Mouse (Mus musculus): Measurements from ENCODE around the gene Mcu. TPM values are rescaled to one million over a fixed set of nuclear protein-coding genes. Genes with fewer than 3 reads are reported as not detected.

The Mcu gene
- polyA plus RNA-seq, 1 experiment from 2014 or later = 19.5 TPM

DNA sequence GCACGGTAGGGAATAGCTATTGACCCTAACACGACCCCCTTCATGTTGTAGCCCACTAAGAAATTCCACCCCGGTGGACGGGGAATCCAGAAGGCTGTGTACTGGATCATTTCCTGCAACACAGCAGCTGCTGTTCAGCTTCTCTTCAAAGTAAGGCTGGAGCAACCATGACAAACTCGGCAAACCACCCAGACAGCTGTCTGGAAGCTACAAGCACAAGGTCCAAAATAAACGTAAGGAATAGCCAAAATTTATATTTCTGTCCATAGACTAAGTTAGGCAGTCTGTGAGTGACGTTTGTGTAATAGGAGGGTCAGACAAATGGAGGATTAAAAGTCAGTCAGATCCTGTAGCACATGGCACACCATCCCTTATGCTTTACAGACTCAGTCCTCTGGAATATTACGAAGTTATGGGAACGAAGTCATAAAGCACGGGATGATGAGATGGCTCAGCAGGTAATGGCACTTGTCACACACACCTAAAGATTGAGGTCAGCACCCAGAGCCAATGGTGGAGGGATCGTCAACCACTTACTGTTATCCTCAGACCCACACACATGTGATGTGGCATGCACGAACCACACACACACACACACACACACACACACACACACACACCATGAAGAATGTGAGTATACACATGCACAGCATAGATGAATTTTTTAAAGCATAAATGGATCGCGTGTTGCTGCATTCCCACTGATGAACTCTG lies 105.6 kb downstream of the Mcu start:
- Histone ChIP-seq H3K36me3 (ENCODE audit: control insufficient read depth, insufficient read depth, low read length) (no peaks in the 10 kb centered on the region), H3K9me3 (replicated peaks; ENCODE audit: control insufficient read depth, low read length) (no peaks in the 10 kb centered on the region), H3K4me2 (ENCODE audit: low read length) (no peak overlapping the region), H3K4me3 (ENCODE audit: low read depth, low read length) (no peak overlapping the region), H3K27ac (ENCODE audit: low read depth, low read length) (no peak overlapping the region), H3K4me1 (ENCODE audit: control insufficient read depth, insufficient read depth, low read length) (peaks cover 8% of the 10 kb centered on the region), H3K27me3 (replicated peaks; ENCODE audit: control insufficient read depth, insufficient read depth, low read length) (no peaks in the 10 kb centered on the region), H3K9ac (ENCODE audit: low read length) (no peak overlapping the region)
- ATAC-seq (no peak), DNase-seq (ENCODE audit: low spot score) (no peak)
- WGBS = 86% methylated on average over 14 of the region's 14 CpGs

DNA sequence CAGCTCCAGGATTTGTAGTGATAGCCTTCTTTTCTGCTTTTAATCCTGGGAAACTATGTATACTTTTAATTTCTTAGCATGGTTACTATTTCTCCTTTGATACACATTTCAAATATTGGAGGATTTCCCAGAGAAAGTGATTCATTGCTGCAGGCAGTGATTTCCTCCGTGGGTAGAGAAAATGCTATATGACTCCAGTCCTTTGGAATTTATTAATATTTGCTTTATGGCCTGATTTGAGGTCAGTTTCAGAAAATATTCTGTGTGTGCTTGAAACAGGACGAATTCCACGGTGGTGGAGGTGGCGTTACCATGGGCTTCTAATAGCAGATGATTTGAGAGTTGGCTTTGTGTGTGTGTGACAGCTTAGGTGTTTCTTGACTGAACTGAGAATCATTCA lies 107.3 kb downstream of the Mcu start:
- no peaks in the 10 kb centered on the region for H3K9me3 ChIP-seq (replicated peaks; ENCODE audit: control insufficient read depth, low read length)
- H3K36me3 ChIP-seq (ENCODE audit: control insufficient read depth, insufficient read depth, low read length) = no peaks in the 10 kb centered on the region
- no peak overlapping the region for H3K9ac ChIP-seq (ENCODE audit: low read length)
- H3K4me1 ChIP-seq (ENCODE audit: control insufficient read depth, insufficient read depth, low read length) = peaks cover 8% of the 10 kb centered on the region
- no peak overlapping the region for H3K4me2 ChIP-seq (ENCODE audit: low read length)
- 92% methylated on average over 4 of the region's 4 CpGs for WGBS
- H3K27ac ChIP-seq (ENCODE audit: low read depth, low read length) = no peak overlapping the region
- H3K4me3 ChIP-seq (ENCODE audit: low read depth, low read length) = no peak overlapping the region
- no peaks in the 10 kb centered on the region for H3K27me3 ChIP-seq (replicated peaks; ENCODE audit: control insufficient read depth, insufficient read depth, low read length)
- DNase-seq (ENCODE audit: low spot score) = no peak
- ATAC-seq = no peak

DNA sequence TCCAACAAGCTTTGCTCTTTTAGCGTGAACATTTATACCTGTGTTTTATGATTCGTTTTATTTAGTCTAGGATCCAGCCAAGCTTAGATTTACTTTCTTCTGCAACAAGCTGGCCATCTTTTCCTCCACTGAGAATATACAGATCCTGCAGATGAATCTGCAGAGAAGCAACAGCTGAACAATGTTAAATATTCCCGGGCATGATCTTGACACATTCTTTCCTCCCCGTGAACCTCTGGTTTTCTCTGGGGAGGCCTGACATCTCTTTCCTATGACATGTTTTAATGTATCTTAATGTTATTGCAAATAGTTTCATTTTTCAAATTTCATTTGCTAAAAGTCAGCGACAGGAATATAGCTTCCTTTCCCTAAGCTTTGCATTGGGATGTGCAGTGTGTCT lies 109.8 kb downstream of the Mcu start:
- H3K4me3 ChIP-seq (ENCODE audit: low read depth, low read length) = no peak overlapping the region
- peaks cover 8% of the 10 kb centered on the region for H3K4me1 ChIP-seq (ENCODE audit: control insufficient read depth, insufficient read depth, low read length)
- H3K27ac ChIP-seq (ENCODE audit: low read depth, low read length) = no peak overlapping the region
- H3K36me3 ChIP-seq (ENCODE audit: control insufficient read depth, insufficient read depth, low read length) = no peaks in the 10 kb centered on the region
- ATAC-seq (no peak), DNase-seq (ENCODE audit: low spot score) (no peak)
- no peak overlapping the region for H3K4me2 ChIP-seq (ENCODE audit: low read length)
- 88% methylated on average over 5 of the region's 5 CpGs for WGBS
- no peak overlapping the region for H3K9ac ChIP-seq (ENCODE audit: low read length)
- no peaks in the 10 kb centered on the region for H3K9me3 ChIP-seq (replicated peaks; ENCODE audit: control insufficient read depth, low read length)
- no peaks in the 10 kb centered on the region for H3K27me3 ChIP-seq (replicated peaks; ENCODE audit: control insufficient read depth, insufficient read depth, low read length)

DNA sequence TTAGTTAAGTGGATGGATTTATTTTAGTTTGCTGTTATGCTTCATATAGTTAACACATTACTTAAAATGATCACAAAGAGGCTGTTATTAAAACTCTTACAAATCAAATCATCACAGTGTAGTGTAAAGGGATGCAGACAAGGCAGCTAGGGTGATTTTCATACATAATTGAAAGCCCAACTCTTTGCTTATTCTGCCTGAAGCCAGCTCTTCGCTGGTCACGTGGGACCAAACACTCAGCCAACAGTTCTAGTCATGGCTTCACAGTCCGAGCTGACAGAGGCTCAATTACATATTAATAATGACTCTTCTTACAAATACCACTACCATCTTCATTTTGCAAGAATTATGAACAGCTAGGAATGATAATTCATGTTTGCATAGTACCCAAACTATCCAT lies 112.2 kb downstream of the Mcu start:
- WGBS = 66% methylated on average over 3 of the region's 3 CpGs
- H3K4me1 ChIP-seq (ENCODE audit: control insufficient read depth, insufficient read depth, low read length) = 0 out of 2 replicates have a peak, but pooled peaks cover 4% of the 10 kb centered on the region
- H3K9me3 ChIP-seq (replicated peaks; ENCODE audit: control insufficient read depth, low read length) = no peaks in the 10 kb centered on the region
- H3K4me2 ChIP-seq (ENCODE audit: low read length) = peak overlapping the region; percentile 37; the same call in 1 of the 2 replicates
- H3K9ac ChIP-seq (ENCODE audit: low read length) = no peak overlapping the region
- no peaks in the 10 kb centered on the region for H3K36me3 ChIP-seq (ENCODE audit: control insufficient read depth, insufficient read depth, low read length)
- H3K27ac ChIP-seq (ENCODE audit: low read depth, low read length) = no peak overlapping the region
- DNase-seq (ENCODE audit: low spot score) (peak; percentile 30), ATAC-seq (no peak)
- no peaks in the 10 kb centered on the region for H3K27me3 ChIP-seq (replicated peaks; ENCODE audit: control insufficient read depth, insufficient read depth, low read length)
- H3K4me3 ChIP-seq (ENCODE audit: low read depth, low read length) = no peak overlapping the region

DNA sequence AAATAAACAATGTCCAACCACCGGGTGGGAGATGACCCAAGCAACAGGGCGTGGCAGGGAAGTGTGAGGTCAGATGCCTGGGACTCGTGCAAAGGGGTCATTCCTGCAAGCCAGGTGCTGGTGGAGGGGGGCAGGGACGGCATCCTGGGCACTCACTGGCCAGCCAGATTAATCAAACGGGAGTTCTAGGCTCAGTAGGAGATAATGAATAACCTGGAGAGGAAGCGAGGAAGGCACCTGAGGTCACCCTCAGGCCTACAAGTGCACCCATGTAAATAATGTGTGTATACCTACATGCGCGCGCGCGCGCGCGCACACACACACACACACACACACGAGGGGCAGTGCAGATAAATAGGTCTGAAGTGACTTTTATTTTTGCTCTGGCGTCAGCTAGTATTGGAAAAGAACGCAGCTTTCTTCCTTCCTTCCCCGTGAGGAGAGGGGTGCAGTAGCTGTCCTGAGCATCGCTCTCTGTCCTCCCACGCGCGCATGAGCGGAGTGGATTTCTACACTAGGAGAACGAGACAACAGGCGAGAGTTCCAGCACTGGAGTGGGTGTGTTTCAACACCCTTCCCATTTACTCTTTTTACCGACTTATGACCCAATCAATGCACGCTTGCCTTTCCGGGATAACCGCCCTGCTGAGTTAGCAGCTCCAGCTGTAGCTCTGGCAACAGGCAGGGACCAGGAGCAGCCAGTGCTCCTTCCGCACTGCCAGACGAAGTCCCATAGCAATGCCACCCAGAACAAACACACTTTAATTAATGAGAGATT lies 112.9 kb downstream of the Mcu start:
- Histone ChIP-seq H3K4me1 (ENCODE audit: control insufficient read depth, insufficient read depth, low read length) (0 out of 2 replicates have a peak, but pooled peaks cover 4% of the 10 kb centered on the region), H3K36me3 (ENCODE audit: control insufficient read depth, insufficient read depth, low read length) (no peaks in the 10 kb centered on the region), H3K4me2 (ENCODE audit: low read length) (peak overlapping the region; percentile 37), H3K9ac (ENCODE audit: low read length) (no peak overlapping the region), H3K9me3 (replicated peaks; ENCODE audit: control insufficient read depth, low read length) (no peaks in the 10 kb centered on the region), H3K27ac (ENCODE audit: low read depth, low read length) (no peak overlapping the region), H3K4me3 (ENCODE audit: low read depth, low read length) (no peak overlapping the region), H3K27me3 (replicated peaks; ENCODE audit: control insufficient read depth, insufficient read depth, low read length) (no peaks in the 10 kb centered on the region)
- DNase-seq (ENCODE audit: low spot score) (peak; percentile 54), ATAC-seq (peak; percentile 55; the same call in 1 of the 2 replicates)
- 49% methylated on average over 31 of the region's 31 CpGs for WGBS

DNA sequence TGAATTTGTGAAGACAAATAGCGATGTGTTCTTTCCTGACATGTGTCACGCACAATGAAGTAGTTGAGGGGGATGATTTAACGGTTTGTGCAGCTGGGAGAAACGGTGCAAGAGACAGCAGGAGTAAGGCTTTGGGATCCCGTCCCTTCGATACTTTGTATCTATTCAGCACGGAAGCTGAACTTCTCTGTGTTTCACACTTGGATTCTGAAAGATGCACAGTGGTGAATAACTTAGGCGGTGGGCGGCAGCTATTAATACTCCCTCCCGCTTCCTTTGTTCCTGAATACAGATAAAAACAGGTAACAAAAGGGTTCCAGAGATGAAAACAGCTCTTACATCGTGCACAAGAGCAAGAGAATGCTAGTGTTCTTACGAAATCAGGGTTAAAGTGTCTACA lies 114.1 kb downstream of the Mcu start:
- ATAC-seq = no peak
- 69% methylated on average over 12 of the region's 12 CpGs for WGBS
- H3K4me3 ChIP-seq (ENCODE audit: low read depth, low read length) = no peak overlapping the region

DNA sequence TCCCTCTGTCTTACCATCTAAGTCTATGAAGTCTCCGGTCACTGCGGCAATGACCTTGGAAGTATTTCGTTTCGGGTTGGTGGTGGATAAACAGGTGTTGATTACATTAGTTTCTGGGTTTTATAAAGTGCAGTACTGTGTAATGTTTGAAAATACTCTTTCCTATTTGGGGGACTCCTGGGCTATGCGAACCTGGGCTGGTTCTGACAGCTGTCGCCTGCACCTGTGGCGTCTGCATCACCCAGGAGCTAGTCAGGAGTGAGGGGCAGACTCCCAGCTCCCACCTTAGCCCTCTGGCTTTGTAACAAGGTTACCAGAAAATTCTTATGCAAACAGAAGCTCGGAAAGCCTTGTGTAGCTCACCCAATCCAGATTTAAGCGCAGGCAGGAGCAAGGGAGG lies 114.7 kb downstream of the Mcu start:
- no peak overlapping the region for H3K4me2 ChIP-seq (ENCODE audit: low read length)
- no peaks in the 10 kb centered on the region for H3K9me3 ChIP-seq (replicated peaks; ENCODE audit: control insufficient read depth, low read length)
- no peak overlapping the region for H3K9ac ChIP-seq (ENCODE audit: low read length)
- 92% methylated on average over 9 of the region's 9 CpGs for WGBS
- no peak overlapping the region for H3K27ac ChIP-seq (ENCODE audit: low read depth, low read length)
- no peak for DNase-seq (ENCODE audit: low spot score)
- 0 out of 2 replicates have a peak, but pooled peaks cover 4% of the 10 kb centered on the region for H3K4me1 ChIP-seq (ENCODE audit: control insufficient read depth, insufficient read depth, low read length)
- H3K27me3 ChIP-seq (replicated peaks; ENCODE audit: control insufficient read depth, insufficient read depth, low read length) = no peaks in the 10 kb centered on the region
- no peaks in the 10 kb centered on the region for H3K36me3 ChIP-seq (ENCODE audit: control insufficient read depth, insufficient read depth, low read length)
- no peak for ATAC-seq
- no peak overlapping the region for H3K4me3 ChIP-seq (ENCODE audit: low read depth, low read length)

More for the DNA sequence above, 114.1 kb downstream of the Mcu start:
- Histone ChIP-seq H3K4me2 (ENCODE audit: low read length) (no peak overlapping the region), H3K36me3 (ENCODE audit: control insufficient read depth, insufficient read depth, low read length) (no peaks in the 10 kb centered on the region), H3K9ac (ENCODE audit: low read length) (no peak overlapping the region), H3K27ac (ENCODE audit: low read depth, low read length) (no peak overlapping the region), H3K9me3 (replicated peaks; ENCODE audit: control insufficient read depth, low read length) (no peaks in the 10 kb centered on the region), H3K27me3 (replicated peaks; ENCODE audit: control insufficient read depth, insufficient read depth, low read length) (no peaks in the 10 kb centered on the region), H3K4me1 (ENCODE audit: control insufficient read depth, insufficient read depth, low read length) (0 out of 2 replicates have a peak, but pooled peaks cover 4% of the 10 kb centered on the region)
- DNase-seq (ENCODE audit: low spot score) = no peak

DNA sequence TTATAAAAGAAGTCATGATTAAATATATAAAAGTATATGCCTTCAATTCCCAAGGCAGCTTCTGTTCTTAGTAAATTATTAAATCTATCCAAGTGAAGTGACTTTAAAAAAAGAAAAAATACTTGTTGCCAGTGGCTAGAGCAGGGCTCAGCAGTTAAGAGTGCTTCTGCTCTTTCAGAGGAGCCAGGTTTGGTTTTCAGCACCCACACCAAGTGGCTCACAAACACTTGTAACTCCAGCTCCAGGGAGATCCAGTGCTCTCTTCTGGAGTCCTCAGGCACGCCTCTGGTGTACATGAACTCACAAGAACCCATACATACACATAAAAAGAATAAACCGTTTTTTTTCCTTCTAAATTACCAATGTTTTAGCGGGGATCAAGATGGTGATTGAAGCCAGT lies 116.3 kb downstream of the Mcu start:
- ATAC-seq = no peak
- H3K9ac ChIP-seq (ENCODE audit: low read length) = no peak overlapping the region
- H3K4me1 ChIP-seq (ENCODE audit: control insufficient read depth, insufficient read depth, low read length) = 0 out of 2 replicates have a peak, but pooled peaks cover 4% of the 10 kb centered on the region
- no peak overlapping the region for H3K4me2 ChIP-seq (ENCODE audit: low read length)
- H3K27me3 ChIP-seq (replicated peaks; ENCODE audit: control insufficient read depth, insufficient read depth, low read length) = no peaks in the 10 kb centered on the region
- no peak overlapping the region for H3K27ac ChIP-seq (ENCODE audit: low read depth, low read length)
- no peaks in the 10 kb centered on the region for H3K9me3 ChIP-seq (replicated peaks; ENCODE audit: control insufficient read depth, low read length)
- no peak overlapping the region for H3K4me3 ChIP-seq (ENCODE audit: low read depth, low read length)
- WGBS = 84% methylated on average over 3 of the region's 3 CpGs
- H3K36me3 ChIP-seq (ENCODE audit: control insufficient read depth, insufficient read depth, low read length) = no peaks in the 10 kb centered on the region
- no peak for DNase-seq (ENCODE audit: low spot score)

DNA sequence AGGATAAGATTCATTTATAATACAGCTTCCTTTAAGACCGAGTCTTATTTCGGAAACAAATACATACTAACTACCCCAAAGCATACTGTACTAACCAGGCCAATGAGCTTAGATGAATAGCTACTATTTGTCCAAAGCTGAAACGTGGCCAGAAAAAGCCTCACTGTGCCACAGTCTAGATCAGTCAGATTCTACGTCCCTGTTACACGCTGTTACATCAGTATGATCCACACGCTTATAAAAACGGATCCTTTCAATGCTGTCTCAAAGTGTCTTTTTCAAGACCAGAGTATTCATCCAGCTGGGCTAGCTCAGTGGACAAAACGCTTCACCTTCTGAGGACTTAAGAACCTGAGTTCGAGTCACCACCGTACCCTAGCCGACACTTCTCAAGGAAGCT lies 119.5 kb downstream of the Mcu start:
- no peaks in the 10 kb centered on the region for H3K27me3 ChIP-seq (replicated peaks; ENCODE audit: control insufficient read depth, insufficient read depth, low read length)
- 93% methylated on average over 11 of the region's 11 CpGs for WGBS
- no peak overlapping the region for H3K4me2 ChIP-seq (ENCODE audit: low read length)
- ATAC-seq (no peak), DNase-seq (ENCODE audit: low spot score) (no peak)
- H3K27ac ChIP-seq (ENCODE audit: low read depth, low read length) = no peak overlapping the region
- no peaks in the 10 kb centered on the region for H3K36me3 ChIP-seq (ENCODE audit: control insufficient read depth, insufficient read depth, low read length)
- H3K4me3 ChIP-seq (ENCODE audit: low read depth, low read length) = no peak overlapping the region
- H3K9me3 ChIP-seq (replicated peaks; ENCODE audit: control insufficient read depth, low read length) = no peaks in the 10 kb centered on the region
- H3K9ac ChIP-seq (ENCODE audit: low read length) = no peak overlapping the region
- no peaks in the 10 kb centered on the region for H3K4me1 ChIP-seq (ENCODE audit: control insufficient read depth, insufficient read depth, low read length)

Data from forebrain, embryonic 14.5 days (tissue).